In the genomic region with DNA sequence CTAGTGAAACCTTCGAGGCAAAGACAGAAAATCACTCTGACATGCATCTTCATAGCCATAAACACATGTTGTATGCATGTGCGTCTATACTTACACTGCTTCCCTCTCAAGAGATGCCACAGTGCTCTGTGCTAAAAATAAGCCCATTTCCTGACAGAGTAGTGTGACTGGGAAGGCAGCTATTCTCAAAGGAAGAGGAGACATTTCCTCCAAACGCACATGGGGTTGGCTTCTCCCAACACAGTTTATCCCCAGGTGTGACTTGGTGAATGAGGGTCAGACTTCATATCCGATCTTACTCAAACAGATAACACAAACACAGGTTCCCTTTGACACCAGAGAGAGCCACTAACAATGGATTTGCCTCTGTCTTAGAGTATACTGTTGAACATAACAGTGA, we compare ENCODE assay signal across 17 mouse cellular contexts. TPM values are rescaled to one million over a fixed set of nuclear protein-coding genes. Genes with fewer than 3 reads are reported as not detected.
"Had no signal": no experiment of that assay in that cellular context is flagged by ENCODE, and none has a peak within 500 bp of the region (broad histone marks: within the 10 kb centered on the region; RNA-seq: fewer than 3 reads in every experiment).

No protein-coding gene starts in this region.

- H3K27me3 ChIP-seq: liver, embryonic 13.5 days; lung, embryonic 15.5 days; midbrain, embryonic 13.5 days; neural tube, embryonic 13.5 days had no signal

- H3K4me1 ChIP-seq: liver, embryonic 13.5 days; lung, embryonic 15.5 days; midbrain, embryonic 13.5 days; neural tube, embryonic 13.5 days had no signal

- H3K27ac ChIP-seq: kidney, postnatal 0 days; left cerebral cortex, adult 2 months; liver, embryonic 13.5 days; lung, embryonic 15.5 days; macrophage; midbrain, embryonic 13.5 days; neural tube, embryonic 13.5 days had no signal

- H3K4me3 ChIP-seq: left cerebral cortex, adult 2 months; liver, embryonic 13.5 days; lung, embryonic 15.5 days; midbrain, embryonic 13.5 days; myocyte; neural tube, embryonic 13.5 days had no signal

- H3K9me3 ChIP-seq: liver, embryonic 13.5 days; lung, embryonic 15.5 days; midbrain, embryonic 13.5 days; neural tube, embryonic 13.5 days had no signal

- H3K4me2 ChIP-seq: liver, embryonic 13.5 days; lung, embryonic 15.5 days; midbrain, embryonic 13.5 days; neural tube, embryonic 13.5 days had no signal

- H3K36me3 ChIP-seq: liver, embryonic 13.5 days; lung, embryonic 15.5 days; midbrain, embryonic 13.5 days; neural tube, embryonic 13.5 days had no signal

- H3K9ac ChIP-seq: liver, embryonic 13.5 days; lung, embryonic 15.5 days; midbrain, embryonic 13.5 days; neural tube, embryonic 13.5 days had no signal

- DNase-seq: kidney, postnatal 25 days; layer of hippocampus, postnatal 36 days; liver, embryonic 13.5 days; lung, postnatal 14 days; retina, postnatal 1 day; right cerebral cortex, postnatal 25 days; spleen, adult 18-20 months; thymus, adult 18-20 months; thymus, postnatal 36 days had no signal

- ATAC-seq: midbrain, embryonic 13.5 days; midbrain, embryonic 16.5 days had no signal

RNA-seq across cellular contexts. Expression of a gene that starts 58.3 kb away (rescaled TPM):
- polyA plus RNA-seq: macrophage had no signal
